Mouse (Mus musculus): ENCODE results near the gene Vopp1.

Vopp1 gene

DNA sequence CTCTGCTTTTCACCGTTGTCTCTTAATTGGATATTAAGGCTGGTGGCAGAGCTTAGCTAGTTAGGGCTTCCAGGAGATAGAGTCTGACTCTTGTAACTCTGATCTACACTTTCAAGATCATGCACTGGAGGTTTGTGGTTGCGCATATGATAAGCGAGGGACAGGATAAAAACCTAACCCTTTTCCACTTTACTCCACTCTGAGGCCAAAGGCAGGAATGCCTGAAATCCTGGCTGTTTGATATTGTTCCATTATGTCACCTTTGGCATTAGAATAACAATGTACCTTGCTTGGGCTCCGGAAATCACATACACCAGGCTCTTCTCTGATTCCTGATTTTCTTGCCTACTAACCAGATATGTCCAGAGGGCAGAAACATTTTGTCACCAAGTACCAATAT lies 123.3 kb downstream of the Vopp1 start:
- DNase-seq = no peak

DNA sequence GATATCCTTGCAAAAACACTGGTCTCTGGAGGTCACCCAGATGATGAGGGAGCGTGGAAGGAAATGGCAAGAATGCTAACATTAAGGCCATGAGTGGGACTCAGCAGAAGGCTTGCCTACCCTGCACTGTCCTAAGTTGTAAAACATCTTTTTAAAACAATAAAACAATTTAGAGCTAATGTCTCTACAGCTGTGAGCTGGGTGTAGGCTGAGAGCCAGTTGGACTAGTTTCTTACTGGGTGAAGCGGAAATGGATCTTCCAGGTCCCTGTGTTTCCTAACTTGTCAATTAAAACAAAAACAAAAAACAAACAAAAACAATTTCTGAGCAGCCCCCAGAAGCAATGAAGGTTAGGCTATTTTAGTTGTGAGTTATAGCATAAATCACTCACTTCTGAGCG lies 131.8 kb downstream of the Vopp1 start:
- DNase-seq = no peak

DNA sequence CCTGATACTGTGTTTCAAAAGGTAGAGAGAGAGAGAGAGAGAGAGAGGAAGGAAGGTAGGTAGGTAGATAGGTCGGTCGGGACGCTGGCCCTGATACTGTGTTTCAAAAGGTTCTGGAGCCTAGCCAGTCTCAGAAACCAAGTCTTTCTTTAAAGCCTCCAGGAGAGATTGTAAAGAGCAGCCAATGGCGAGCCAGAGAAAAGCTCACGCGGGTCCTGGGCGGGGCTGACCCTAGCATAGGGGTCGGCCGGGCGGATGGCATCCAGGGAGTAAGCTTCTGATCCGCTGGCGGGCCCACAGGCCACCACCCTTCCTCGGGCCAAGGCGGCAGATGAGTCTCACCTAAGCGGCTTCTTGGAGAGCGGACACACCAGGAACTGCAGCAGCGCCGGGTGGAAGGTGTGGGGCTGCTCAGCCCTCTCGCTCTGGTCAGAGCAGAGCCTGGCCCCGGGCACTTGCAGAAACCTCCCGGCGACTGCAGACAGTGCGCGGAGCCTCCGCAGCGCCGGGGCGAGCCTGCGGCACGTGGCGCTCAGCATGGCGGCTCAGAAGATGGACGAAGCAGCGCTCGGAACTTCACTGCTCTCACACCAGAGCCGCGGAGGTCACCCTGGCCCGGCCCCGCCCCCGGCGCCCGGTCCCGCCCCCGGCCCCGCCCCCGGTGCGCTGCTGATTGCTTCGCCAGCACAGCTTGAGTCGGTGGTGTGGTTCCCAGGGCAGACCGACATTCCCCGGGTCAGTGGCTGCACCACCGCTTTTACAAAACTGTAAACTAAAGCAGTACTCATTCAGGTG lies 133.3 kb downstream of the Vopp1 start, which contains the start of gene Pyurf:
Gene Pyurf (minus strand): TSS at position 612 of the 795 bp plus-strand sequence.
- peak; percentile 92 to 93 for DNase-seq

DNA sequence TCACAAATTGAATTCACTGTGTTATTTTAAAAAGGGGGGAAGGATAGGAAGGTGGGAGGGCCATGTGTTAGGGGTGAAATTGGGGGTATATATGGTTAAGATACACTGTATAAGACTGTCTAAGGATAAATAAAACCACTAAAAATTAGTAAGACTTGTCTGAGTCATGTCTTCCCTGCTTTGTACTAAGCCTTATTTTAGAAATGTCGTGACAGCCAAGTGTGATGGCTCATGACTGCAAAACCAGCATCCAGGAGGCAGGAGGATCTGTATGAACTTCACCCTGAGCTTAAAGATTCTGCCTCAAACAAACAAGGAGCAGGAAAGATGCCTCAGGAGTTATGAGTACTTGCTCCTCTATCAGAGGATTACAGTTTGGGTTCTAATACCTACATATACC lies 140.8 kb downstream of the Vopp1 start:
- DNase-seq = no peak
